Mouse (Mus musculus): ENCODE data around the gene Tmem202. TPM values are rescaled to one million over a fixed set of nuclear protein-coding genes. Genes with fewer than 3 reads are reported as not detected.

Gene Tmem202
- total RNA-seq (2017), result not detected in 2 replicates

GRCm38 (mm10) chr9:59539441-59540137, at the start of gene Tmem202, which contains the start of gene Hexa:
Gene Tmem202 (minus strand): TSS chr9:59539847.
Gene Hexa (plus strand): TSS chr9:59539540.
- peak; percentile 65 to 68 for ATAC-seq (replicated peaks in 1 of 2; ENCODE audit: insufficient read depth in 1 of 2, low FRiP score in 2 of 2, low TSS enrichment in 1 of 2, low read depth in 1 of 2, poor library complexity in 2 of 2, severe bottlenecking in 2 of 2)

DNA sequence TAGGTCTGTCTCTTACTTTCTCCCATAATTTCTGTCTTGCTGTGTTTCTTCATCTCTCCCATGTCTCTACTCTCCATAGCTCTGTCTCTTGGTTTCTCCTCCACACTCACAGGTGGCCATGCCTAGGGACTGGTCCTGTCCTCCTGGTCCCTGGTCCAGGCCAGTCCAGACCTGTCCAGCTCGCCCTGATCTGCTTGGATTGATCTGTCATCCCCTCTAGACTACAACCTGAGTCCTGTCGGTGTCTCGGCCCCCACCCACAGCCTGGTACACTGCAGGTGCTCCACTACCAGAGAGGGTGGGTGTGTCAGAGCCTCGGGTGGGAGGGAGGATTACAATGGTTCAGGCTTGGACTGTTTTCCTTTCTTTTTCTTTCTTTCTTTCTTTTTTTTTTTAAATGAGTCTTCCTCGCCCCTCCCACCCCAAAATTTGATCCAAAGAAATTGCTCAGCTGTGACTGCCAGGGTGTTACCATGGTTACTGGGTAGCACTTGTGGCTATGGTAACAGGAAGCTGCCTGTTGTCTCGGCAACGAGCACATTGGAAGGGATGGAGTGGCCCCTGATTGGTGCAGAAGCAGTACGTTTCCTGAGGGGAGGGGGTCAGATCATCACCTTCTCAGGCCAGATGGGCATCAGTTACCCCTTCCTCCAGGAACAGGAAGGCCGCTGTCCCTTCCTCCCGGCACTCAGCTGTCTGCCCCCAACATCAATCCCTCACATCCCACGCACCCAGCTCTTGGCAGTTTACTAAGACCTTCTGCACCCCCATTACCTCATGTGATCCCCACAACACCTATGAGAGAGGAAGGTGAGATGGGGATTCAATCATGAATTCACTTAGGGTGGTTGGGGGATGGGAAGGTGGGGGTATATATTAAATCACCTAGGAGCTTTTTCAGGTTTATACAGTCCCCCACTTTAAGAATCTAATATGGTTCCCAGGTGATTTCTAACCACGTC, 49.3 kb upstream of the Tmem202 start:
- no peak for ATAC-seq (replicated peaks in 1 of 2; ENCODE audit: insufficient read depth in 1 of 2, low FRiP score in 2 of 2, low TSS enrichment in 1 of 2, low read depth in 1 of 2, poor library complexity in 2 of 2, severe bottlenecking in 2 of 2)

DNA sequence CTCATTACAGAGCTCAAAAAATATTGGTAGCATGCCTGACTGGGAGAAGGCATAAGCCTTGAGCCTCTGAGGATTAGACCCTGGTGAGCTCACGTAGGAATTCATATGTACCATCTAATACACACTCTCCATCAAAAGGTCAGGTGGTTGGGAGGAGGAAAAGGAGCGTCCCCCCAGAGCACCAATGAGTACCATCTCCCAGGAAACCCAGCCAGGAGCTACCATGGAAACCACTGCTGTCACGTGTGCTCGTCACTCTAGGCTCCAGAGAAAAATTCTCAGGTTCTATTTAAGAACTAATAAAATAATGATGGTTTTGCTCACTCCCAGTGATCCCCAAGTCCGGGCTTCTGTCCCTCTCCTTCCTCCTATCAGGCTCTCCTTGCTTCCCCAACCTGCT, 48.6 kb upstream of the Tmem202 start:
- ATAC-seq (replicated peaks in 1 of 2; ENCODE audit: insufficient read depth in 1 of 2, low FRiP score in 2 of 2, low TSS enrichment in 1 of 2, low read depth in 1 of 2, poor library complexity in 2 of 2, severe bottlenecking in 2 of 2), result no peak

DNA sequence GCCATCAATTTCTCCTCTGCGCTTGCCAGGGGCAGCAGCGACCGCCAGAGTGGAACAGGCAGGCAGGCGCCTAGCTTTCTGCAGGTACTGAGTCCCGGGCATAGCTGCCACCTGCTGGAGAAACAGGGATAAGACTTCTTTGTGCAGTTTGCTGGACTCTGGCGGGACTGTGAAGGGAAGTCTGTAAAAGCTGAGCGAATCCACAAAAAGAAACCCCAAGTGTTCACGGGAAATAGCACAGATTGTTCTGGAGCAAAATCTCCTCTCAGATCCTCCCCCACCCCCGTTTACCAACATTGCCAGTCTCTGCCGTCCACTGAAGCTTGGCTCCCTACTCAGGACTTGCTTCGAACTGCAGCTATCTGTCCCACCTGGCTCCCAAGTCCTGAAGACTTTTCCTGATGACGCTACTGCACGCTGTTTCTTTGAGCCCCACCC, 45.2 kb upstream of the Tmem202 start:
- ATAC-seq (replicated peaks in 1 of 2; ENCODE audit: insufficient read depth in 1 of 2, low FRiP score in 2 of 2, low TSS enrichment in 1 of 2, low read depth in 1 of 2, poor library complexity in 2 of 2, severe bottlenecking in 2 of 2), result peak; percentile 78 to 92

DNA sequence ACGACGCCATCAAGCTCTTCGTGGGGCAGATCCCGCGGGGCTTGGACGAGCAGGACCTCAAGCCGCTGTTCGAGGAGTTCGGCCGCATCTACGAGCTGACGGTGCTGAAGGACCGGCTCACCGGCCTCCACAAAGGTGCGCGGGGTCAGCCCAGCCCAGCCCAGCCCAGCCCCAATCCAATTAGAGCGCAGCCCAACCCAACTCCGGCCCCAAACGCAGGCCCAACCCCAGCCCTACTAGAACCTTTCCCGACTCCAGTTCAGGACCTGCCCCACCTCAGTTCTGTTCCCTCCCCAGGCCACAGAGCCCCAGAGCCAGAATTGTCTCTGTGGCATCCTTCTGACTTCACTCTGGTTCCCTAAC, 38.8 kb upstream of the Tmem202 start:
- ATAC-seq (replicated peaks in 1 of 2; ENCODE audit: insufficient read depth in 1 of 2, low FRiP score in 2 of 2, low TSS enrichment in 1 of 2, low read depth in 1 of 2, poor library complexity in 2 of 2, severe bottlenecking in 2 of 2), result peak in 1 of 2 experiments; percentile 2; a peak in 1 of 4 replicates

DNA sequence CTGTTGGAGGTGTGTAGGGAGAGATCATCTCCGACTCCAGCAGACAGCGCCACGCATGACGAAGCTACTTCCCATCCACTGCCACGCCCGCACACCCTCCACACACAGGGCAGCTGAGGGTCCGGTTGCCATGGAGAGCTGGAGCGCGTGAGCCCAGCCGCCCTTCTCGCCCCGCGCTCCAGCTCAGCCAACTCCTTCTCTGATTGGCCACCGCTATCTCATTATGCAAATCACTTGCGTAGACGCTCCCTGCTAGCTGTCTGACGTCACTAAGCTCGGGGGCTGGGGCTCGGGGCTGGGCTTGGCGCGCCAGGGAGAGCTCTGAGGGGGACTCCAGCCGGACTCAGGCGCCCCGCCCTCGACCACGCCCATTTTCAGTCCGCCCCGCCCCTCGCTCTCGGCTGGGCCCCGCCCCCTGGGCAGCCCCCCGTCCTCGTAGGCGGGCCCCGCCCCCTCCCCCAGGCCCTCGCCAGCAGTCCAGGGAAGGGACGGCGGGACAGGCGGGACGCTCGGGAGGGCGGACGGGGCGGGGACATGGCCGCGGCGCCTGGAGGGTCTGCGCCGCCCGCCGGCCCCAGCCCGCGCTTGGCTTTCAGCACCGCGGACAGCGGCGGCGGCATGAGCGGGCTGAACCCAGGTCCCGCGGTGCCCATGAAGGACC, 38.3 kb upstream of the Tmem202 start, which contains the start of gene Celf6:
Celf6 (plus strand) TSS at position 74 of the 661 bp plus-strand sequence.
- peak; percentile 85 to 95 for ATAC-seq (replicated peaks in 1 of 2; ENCODE audit: insufficient read depth in 1 of 2, low FRiP score in 2 of 2, low TSS enrichment in 1 of 2, low read depth in 1 of 2, poor library complexity in 2 of 2, severe bottlenecking in 2 of 2)

GRCm38 (mm10) chr9:59577401-59577800, 37.8 kb upstream of the Tmem202 start:
- no peak for ATAC-seq (replicated peaks in 1 of 2; ENCODE audit: insufficient read depth in 1 of 2, low FRiP score in 2 of 2, low TSS enrichment in 1 of 2, low read depth in 1 of 2, poor library complexity in 2 of 2, severe bottlenecking in 2 of 2)

- ATAC-seq (replicated peaks in 1 of 2; ENCODE audit: insufficient read depth in 1 of 2, low FRiP score in 2 of 2, low TSS enrichment in 1 of 2, low read depth in 1 of 2, poor library complexity in 2 of 2, severe bottlenecking in 2 of 2), result no peak
These were observed 32.2 kb upstream of the Tmem202 start for GRCm38 (mm10) chr9:59571852-59572251.

- ATAC-seq (replicated peaks in 1 of 2; ENCODE audit: insufficient read depth in 1 of 2, low FRiP score in 2 of 2, low TSS enrichment in 1 of 2, low read depth in 1 of 2, poor library complexity in 2 of 2, severe bottlenecking in 2 of 2), result peak; percentile 87 to 92
These were observed 27.5 kb upstream of the Tmem202 start for GRCm38 (mm10) chr9:59567111-59567510.

- ATAC-seq (replicated peaks in 1 of 2; ENCODE audit: insufficient read depth in 1 of 2, low FRiP score in 2 of 2, low TSS enrichment in 1 of 2, low read depth in 1 of 2, poor library complexity in 2 of 2, severe bottlenecking in 2 of 2), result peak; percentile 65 to 70
These were observed 26.0 kb upstream of the Tmem202 start for GRCm38 (mm10) chr9:59565600-59565999.

- no peak for ATAC-seq (replicated peaks in 1 of 2; ENCODE audit: insufficient read depth in 1 of 2, low FRiP score in 2 of 2, low TSS enrichment in 1 of 2, low read depth in 1 of 2, poor library complexity in 2 of 2, severe bottlenecking in 2 of 2)
These were observed 14.1 kb upstream of the Tmem202 start for GRCm38 (mm10) chr9:59553719-59554118.

DNA sequence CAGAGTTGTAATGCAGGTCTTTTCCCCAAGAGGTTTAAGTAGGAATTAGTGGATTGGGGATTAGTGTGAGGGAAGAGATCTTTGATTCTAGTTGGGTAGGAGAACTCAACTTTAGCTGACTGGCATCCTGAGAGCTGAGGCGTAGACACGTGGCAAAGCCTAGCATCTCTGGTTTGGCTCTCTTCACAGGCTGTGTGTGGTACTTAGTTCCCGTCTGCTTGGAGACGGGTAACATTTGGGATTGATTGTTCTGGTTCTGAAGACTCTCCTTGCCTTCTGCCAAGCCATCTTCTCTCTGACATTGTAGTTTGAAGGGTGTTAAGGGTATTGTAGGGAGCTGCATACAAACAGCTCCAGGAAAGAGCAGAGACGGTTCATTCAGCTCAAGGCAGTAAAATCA, 13.0 kb upstream of the Tmem202 start:
- no peak for ATAC-seq (replicated peaks in 1 of 2; ENCODE audit: insufficient read depth in 1 of 2, low FRiP score in 2 of 2, low TSS enrichment in 1 of 2, low read depth in 1 of 2, poor library complexity in 2 of 2, severe bottlenecking in 2 of 2)

DNA sequence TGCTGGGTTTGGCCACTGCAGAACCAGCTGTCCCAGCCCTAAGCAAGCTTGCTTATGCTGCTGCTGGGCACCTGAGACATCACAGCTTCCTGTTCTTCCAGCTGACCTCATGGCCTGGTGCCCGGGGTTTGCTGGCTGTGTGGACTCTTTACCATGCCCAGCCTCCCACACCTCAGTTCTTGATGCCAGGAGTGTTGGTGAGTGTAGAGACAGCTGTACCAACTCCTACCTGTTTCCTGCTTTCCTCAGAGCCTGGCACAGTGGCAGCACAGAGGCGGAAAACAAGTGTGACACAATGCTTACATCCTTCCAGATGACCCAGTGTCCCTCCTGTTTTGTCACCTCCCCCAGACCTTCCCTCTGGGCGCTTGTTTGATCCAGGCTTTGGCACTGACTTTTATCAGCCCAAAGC, 12.0 kb upstream of the Tmem202 start:
- ATAC-seq (replicated peaks in 1 of 2; ENCODE audit: insufficient read depth in 1 of 2, low FRiP score in 2 of 2, low TSS enrichment in 1 of 2, low read depth in 1 of 2, poor library complexity in 2 of 2, severe bottlenecking in 2 of 2), result peak in 1 of 2 experiments; percentile 76; a peak in 1 of 4 replicates

- ATAC-seq (replicated peaks in 1 of 2; ENCODE audit: insufficient read depth in 1 of 2, low FRiP score in 2 of 2, low TSS enrichment in 1 of 2, low read depth in 1 of 2, poor library complexity in 2 of 2, severe bottlenecking in 2 of 2), result peak; percentile 65 to 67; a peak in 3 of 4 replicates
These were observed 11.4 kb upstream of the Tmem202 start for GRCm38 (mm10) chr9:59551017-59551416.

DNA sequence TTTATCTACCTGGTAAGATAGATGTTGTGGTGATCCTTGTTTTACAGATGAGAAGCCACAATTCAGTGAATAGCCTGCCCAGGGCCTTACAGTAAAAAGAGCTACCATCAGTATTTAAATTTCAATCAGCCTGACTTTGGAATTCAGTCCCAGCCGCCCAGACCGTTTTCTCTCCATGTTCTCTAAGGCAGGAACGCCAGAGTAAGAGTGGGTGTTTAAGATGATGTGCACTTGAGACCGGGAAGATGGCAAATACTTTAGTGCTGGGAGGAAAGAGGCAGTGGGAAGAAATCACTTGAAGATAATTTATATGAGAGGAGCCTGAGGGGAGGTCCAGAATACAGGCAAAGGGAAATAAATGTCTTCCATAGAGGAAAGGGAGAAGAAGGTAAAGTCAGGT, 10.4 kb upstream of the Tmem202 start:
- ATAC-seq (replicated peaks in 1 of 2; ENCODE audit: insufficient read depth in 1 of 2, low FRiP score in 2 of 2, low TSS enrichment in 1 of 2, low read depth in 1 of 2, poor library complexity in 2 of 2, severe bottlenecking in 2 of 2), result no peak

DNA sequence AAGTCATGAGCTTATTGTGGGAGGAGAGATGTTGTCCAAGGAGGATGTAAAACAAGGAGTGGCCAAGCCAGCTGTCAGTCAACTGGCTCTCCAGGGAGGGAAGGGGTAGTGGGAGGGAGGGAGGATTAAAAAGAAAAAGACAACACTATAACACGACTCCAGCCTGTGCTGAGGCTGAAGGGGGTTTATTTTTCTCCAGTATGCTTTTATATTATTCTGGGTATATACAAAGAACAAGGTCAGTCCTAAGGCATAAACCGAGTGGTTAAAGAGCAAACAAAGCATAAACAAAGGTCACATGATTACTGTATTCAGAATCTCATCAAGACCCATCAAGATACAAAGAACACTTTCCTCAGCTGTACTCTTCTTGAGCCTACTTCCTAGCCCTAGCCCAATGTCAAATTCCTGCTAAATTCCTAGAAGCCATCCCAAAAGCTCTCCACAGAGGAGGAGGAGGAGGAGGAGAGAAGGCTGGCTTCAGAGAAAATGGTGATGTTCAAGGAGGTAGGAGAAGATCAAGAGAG, 9.4 kb upstream of the Tmem202 start:
- ATAC-seq (replicated peaks in 1 of 2; ENCODE audit: insufficient read depth in 1 of 2, low FRiP score in 2 of 2, low TSS enrichment in 1 of 2, low read depth in 1 of 2, poor library complexity in 2 of 2, severe bottlenecking in 2 of 2), result no peak

GRCm38 (mm10) chr9:59547869-59548268, 8.2 kb upstream of the Tmem202 start:
- peak in 1 of 2 experiments; percentile 33; a peak in 2 of 4 replicates for ATAC-seq (replicated peaks in 1 of 2; ENCODE audit: insufficient read depth in 1 of 2, low FRiP score in 2 of 2, low TSS enrichment in 1 of 2, low read depth in 1 of 2, poor library complexity in 2 of 2, severe bottlenecking in 2 of 2)
